ENCODE assay signal across 12 mouse cellular contexts in genomic region chr13:46335020-46335419, GRCm38 (mm10).
DNase-seq lines count a peak whose midpoint lies in the region; ATAC-seq and TF ChIP-seq lines count a peak whose summit lies in the region.
"Had no signal": no experiment of that assay in that cellular context is flagged by ENCODE, and none has a peak within 500 bp of the region (broad histone marks: within the 10 kb centered on the region; RNA-seq: fewer than 3 reads in every experiment).

No protein-coding gene starts in this region.

- ATAC-seq in forebrain, embryonic 13.5 days = peak; percentile 99
- ATAC-seq in midbrain, postnatal 0 days (ENCODE audit: low FRiP score) = 0 out of 2 replicates have a peak, but pooled peaks have one; percentile 7
- ATAC-seq: liver, postnatal 0 days had no signal

- H3K4me2 ChIP-seq in forebrain, embryonic 13.5 days = no peak overlapping the region
- H3K4me2 ChIP-seq in midbrain, postnatal 0 days (ENCODE audit: low read depth, low read length, poor library complexity, severe bottlenecking) = no peak overlapping the region

- no peak for DNase-seq in forebrain, embryonic 10.5 days (ENCODE audit: extremely low spot score, low spot score)
- DNase-seq in cerebellum, adult 9-10 months = peak; percentile 98
- DNase-seq in layer of hippocampus, adult 18-20 months (ENCODE audit: low spot score in 2 of 2) = peak; percentile 45 to 81
- peak; percentile 84 for DNase-seq in midbrain, postnatal 0 days (ENCODE audit: low spot score)
- no peak for DNase-seq in limb, embryonic 10.5 days (ENCODE audit: low spot score)
- no peak for DNase-seq in heart, postnatal 25 days (ENCODE audit: low spot score)
- no peak for DNase-seq in kidney, adult 11 months
- DNase-seq: gastrocnemius, adult 2 months; heart, postnatal 10 days; kidney, postnatal 4 days; liver, postnatal 0 days had no signal

- H3K9ac ChIP-seq in forebrain, embryonic 13.5 days = no peak overlapping the region
- no peak overlapping the region for H3K9ac ChIP-seq in midbrain, postnatal 0 days (replicated peaks; ENCODE audit: low read length, poor library complexity, severe bottlenecking)
- H3K9ac ChIP-seq: liver, postnatal 0 days had no signal

- H3K27ac ChIP-seq in forebrain, embryonic 13.5 days = peak overlapping the region; percentile 65
- H3K27ac ChIP-seq in forebrain, embryonic 10.5 days = no peak overlapping the region
- no peak overlapping the region for H3K27ac ChIP-seq in midbrain, postnatal 0 days (ENCODE audit: low read depth, low read length)
- H3K27ac ChIP-seq in limb, embryonic 10.5 days = no peak overlapping the region
- H3K27ac ChIP-seq: gastrocnemius, adult 2 months had no signal

- no peak overlapping the region for H3K4me3 ChIP-seq in forebrain, embryonic 13.5 days
- H3K4me3 ChIP-seq in forebrain, embryonic 10.5 days = no peak overlapping the region
- no peak overlapping the region for H3K4me3 ChIP-seq in midbrain, postnatal 0 days (ENCODE audit: low read depth, low read length)
- H3K4me3 ChIP-seq in limb, embryonic 10.5 days = no peak overlapping the region
- H3K4me3 ChIP-seq: gastrocnemius, adult 2 months had no signal

- intact Hi-C loops in heart, postnatal 25 days (cut with DNase I) = no loop called here

- WGBS in forebrain, embryonic 13.5 days = 62% methylated on average over 6 of the region's 6 CpGs
- 86% methylated on average over 6 of the region's 6 CpGs for WGBS in forebrain, embryonic 10.5 days
- WGBS in midbrain, postnatal 0 days = 61% methylated on average over 6 of the region's 6 CpGs
- WGBS in limb, embryonic 10.5 days = 63% methylated on average over 6 of the region's 6 CpGs

- H3K4me1 ChIP-seq in forebrain, embryonic 13.5 days = no peaks in the 10 kb centered on the region
- H3K4me1 ChIP-seq in forebrain, embryonic 10.5 days = no peaks in the 10 kb centered on the region
- no peaks in the 10 kb centered on the region for H3K4me1 ChIP-seq in midbrain, postnatal 0 days (ENCODE audit: insufficient read depth, low read length)
- H3K4me1 ChIP-seq in limb, embryonic 10.5 days = peaks cover 5% of the 10 kb centered on the region

- H3K9me3 ChIP-seq in forebrain, embryonic 13.5 days (replicated peaks) = peaks cover 5% of the 10 kb centered on the region
- peaks cover 7% of the 10 kb centered on the region for H3K9me3 ChIP-seq in forebrain, embryonic 10.5 days
- peaks cover 3% of the 10 kb centered on the region; the same call in 1 of the 2 replicates for H3K9me3 ChIP-seq in midbrain, postnatal 0 days (ENCODE audit: low read length)
- 0 out of 2 replicates have a peak, but pooled peaks cover 4% of the 10 kb centered on the region for H3K9me3 ChIP-seq in limb, embryonic 10.5 days (replicated peaks)

- no peaks in the 10 kb centered on the region for H3K36me3 ChIP-seq in forebrain, embryonic 13.5 days (ENCODE audit: poor library complexity, severe bottlenecking)
- no peaks in the 10 kb centered on the region for H3K36me3 ChIP-seq in forebrain, embryonic 10.5 days (replicated peaks)
- no peaks in the 10 kb centered on the region for H3K36me3 ChIP-seq in midbrain, postnatal 0 days (ENCODE audit: insufficient read depth, low read length)
- no peaks in the 10 kb centered on the region for H3K36me3 ChIP-seq in limb, embryonic 10.5 days

- no peak for TF ChIP-seq CTCF in midbrain, postnatal 0 days (IDR thresholded peaks at IDR 0.05)

- H3K27me3 ChIP-seq in forebrain, embryonic 13.5 days = no peaks in the 10 kb centered on the region
- no peaks in the 10 kb centered on the region for H3K27me3 ChIP-seq in forebrain, embryonic 10.5 days (ENCODE audit: poor library complexity, severe bottlenecking)
- H3K27me3 ChIP-seq in midbrain, postnatal 0 days (ENCODE audit: insufficient read depth, low read length) = no peaks in the 10 kb centered on the region
- no peaks in the 10 kb centered on the region for H3K27me3 ChIP-seq in limb, embryonic 10.5 days (ENCODE audit: low read depth, poor library complexity, severe bottlenecking)

Comparison
In these comparisons a context has a peak if more than half of its experiments do, and no peak if none do; other contexts are left out.
1. DNase-seq: peak in cerebellum, adult 9-10 months (single experiment), layer of hippocampus, adult 18-20 months (2 of 2) and midbrain, postnatal 0 days (single experiment); none in forebrain, embryonic 10.5 days (single experiment), limb, embryonic 10.5 days (single experiment), heart, postnatal 25 days (single experiment) and kidney, adult 11 months (single experiment).